Mouse (Mus musculus) monocyte, adult 2 months (primary cell): ENCODE data around the gene 2310011J03Rik.

ENCODE experiments used
- DNase-seq, 2 experiments: peaks; one replicate each; pipeline ENCODE4 v3.0.0; 2022; ENCODE audit warnings: low spot score in 2 of 2, low read depth in 1 of 2

The 2310011J03Rik gene

GRCm38 (mm10) chr10:80316359-80316781 lies 4.0 kb downstream of the 2310011J03Rik start:
- no peak for DNase-seq

- DNase-seq: no peak
Measured at GRCm38 (mm10) chr10:80315315-80315714, 5.0 kb downstream of the 2310011J03Rik start.

- DNase-seq: no peak
Measured at GRCm38 (mm10) chr10:80314494-80315001, 5.8 kb downstream of the 2310011J03Rik start.

GRCm38 (mm10) chr10:80313627-80314201 lies 6.6 kb downstream of the 2310011J03Rik start:
- DNase-seq: no peak

- no peak for DNase-seq
Measured at GRCm38 (mm10) chr10:80312586-80313504, 7.5 kb downstream of the 2310011J03Rik start.

- no peak for DNase-seq
Measured at GRCm38 (mm10) chr10:80311560-80311959, 8.8 kb downstream of the 2310011J03Rik start.

DNA sequence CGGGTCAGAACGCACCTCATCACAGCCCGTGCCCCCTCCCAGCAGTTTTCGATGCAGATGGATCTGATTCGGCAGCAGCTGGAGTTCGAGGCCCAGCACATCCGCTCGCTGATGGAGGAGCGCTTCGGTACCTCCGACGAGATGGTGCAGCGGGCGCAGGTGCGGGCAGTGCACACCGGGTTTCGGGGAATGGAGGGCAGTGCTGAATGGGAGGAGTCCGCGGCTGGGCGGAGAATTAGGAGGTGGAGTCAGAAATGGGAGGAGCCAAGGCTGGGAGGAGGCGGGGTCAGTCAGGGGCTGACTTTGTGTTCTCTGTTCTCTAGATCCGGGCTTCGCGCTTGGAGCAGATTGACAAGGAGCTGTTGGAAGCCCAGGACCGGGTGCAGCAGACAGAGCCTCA lies 15.5 kb downstream of the 2310011J03Rik start:
- peak in 1 of 2 experiments; percentile 31 for DNase-seq

- no peak for DNase-seq
Measured at GRCm38 (mm10) chr10:80304458-80304857, 15.9 kb downstream of the 2310011J03Rik start.

DNA sequence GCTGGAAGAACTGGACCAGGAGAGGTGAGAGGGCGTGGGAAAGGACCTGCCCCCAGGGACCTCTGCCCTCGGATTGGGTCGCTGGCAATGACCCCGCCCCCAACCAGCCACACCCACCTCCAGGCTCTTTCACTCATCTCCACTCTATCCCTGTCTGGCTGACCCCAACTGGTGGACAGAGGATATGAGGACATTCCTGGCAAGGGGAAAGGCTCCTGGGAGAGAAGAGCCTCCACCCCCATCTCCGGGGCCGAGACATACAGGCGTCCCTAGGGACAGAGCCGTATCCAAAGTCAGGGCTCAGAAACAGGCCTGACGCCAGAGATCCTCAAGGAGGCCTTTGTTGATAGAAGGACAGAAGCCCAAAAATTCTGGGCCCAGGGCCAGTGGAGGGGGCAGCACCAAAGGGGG lies 17.9 kb downstream of the 2310011J03Rik start:
- no peak for DNase-seq

DNA sequence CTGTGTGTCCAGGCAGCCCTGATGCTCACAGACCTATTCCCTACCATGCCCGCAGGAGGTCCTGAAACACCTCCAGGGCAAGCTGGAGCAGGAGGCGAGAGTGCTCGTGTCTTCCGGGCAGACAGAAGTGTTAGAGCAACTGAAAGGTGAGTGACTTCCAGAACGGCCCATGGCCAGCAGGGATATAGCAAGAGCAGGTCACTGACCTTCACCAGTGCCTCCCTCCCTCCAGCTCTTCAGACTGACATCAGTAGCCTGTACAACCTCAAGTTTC lies 18.3 kb downstream of the 2310011J03Rik start:
- no peak for DNase-seq

DNA sequence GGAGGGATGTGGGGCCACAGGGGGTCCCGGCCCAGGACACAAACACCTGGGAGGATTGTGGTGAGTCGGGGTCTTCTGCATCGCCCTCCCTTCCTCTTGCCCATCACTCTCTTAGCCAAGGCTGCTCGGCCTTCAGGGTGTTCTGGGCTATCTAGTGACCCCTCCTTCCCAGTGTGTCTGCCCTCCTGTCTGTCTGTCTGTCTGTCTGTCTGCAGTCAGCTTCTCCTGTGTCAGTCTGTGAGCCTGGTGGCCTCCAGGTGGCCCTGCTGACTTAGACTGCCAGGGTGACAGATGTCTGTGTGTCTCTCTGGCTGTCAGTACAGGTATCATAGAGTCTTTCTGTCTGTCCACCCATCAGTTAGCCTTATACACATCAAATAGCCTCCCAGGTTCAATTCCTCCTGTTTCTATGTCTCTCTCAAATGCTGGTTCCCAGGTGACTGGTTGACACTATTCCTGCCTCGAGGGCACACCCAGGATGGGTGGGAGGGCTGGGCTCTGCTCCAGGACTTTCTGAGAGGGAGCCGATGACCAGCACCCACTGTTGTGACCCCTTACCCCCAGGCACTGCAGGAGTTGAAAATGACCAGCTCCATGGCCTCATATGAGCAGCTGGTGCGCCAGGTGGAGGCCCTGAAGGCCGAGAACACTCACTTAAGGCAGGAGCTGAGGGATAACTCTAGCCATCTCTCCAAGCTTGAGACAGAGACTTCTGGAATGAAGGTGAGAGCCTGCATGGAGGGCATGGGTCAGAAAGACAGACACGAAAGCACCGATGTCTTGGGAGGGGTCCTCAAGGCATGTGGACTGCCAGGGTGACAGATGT lies 18.9 kb downstream of the 2310011J03Rik start:
- DNase-seq: no peak

GRCm38 (mm10) chr10:80300672-80301181 lies 19.6 kb downstream of the 2310011J03Rik start:
- no peak for DNase-seq

- no peak for DNase-seq
Measured at GRCm38 (mm10) chr10:80299824-80300223, 20.5 kb downstream of the 2310011J03Rik start.

DNA sequence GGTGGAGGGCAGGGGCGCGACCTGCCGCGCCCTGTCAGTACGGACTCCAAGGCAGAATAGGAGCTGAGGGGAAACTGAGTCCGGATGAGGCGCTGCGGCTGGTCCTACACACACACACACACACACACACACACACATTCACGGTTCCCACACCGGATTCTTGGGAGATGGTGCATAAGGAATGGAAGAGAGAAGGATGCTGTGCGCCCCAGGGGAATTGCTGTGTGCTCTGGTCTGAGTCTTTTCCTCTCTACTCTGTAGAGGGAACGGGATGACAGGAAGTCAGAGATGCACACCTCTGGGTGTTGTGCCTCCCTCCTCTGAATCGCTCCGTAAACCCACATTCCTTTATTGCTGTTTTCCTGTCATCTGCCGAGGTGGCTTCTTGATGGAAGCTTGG lies 21.0 kb downstream of the 2310011J03Rik start:
- DNase-seq: no peak

DNA sequence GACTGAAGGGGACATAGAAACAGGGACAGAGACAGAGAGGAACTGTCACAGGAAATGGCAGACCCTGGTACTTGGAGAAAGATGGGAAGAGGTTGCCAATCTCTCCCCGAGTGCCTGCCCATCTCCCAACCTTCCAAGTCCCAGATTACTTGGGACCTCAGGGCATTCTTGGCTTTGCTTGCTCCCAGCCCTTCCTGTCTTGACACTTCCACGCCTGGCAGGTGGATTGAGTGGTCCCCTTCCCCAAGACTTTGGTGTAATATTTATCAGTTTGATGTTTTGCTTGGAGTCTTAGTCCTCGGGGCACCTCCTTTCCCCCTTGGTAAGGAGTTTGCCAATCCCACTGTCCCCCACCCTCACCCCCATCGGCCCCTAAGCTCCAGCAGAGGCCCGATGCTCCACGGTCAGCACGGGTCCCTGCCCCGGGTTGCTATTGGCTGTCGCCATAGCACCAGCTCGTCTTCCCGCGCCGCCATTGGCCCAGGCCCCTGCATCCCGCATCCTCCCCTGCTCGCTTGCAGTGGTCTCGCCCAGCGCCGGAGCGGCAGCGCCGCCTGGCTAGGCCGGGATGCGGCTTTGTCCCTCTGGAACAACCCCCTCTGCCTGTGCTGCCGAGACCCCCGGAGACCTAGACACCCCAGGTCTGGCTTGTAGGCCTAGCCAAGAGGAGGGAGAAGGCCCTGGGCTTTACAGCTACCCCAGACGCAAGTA lies 21.6 kb downstream of the 2310011J03Rik start:
- DNase-seq: no peak

DNA sequence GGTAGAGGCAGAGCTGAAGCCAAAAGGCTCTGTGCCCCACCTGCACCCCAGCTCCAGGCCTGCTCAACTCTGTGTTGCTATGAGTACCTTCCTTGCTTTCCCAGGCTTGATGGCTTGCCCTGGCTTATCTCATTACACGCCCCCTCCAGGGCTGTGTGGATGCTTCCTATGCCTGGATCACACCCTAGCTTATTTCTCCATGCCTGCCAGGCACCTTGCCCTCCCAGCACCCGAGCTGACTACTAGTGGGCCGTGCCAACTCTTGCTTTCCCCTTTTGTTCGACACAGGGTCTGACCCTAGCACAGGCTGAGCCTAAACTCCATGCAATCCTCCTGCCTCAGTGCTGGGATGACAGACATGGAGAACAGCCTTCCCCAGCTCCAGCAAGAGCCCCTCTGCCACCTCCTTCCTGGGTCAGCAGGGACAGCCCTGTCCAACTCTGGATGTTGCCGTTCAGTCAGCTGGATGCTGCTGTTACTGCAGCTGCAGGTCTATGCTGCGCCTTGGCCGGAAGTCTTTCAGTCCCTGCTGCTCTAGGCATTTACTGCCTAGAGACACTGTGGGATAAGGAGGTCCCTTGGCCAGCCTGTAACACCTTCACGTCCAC lies 22.7 kb downstream of the 2310011J03Rik start:
- DNase-seq: no peak

DNA sequence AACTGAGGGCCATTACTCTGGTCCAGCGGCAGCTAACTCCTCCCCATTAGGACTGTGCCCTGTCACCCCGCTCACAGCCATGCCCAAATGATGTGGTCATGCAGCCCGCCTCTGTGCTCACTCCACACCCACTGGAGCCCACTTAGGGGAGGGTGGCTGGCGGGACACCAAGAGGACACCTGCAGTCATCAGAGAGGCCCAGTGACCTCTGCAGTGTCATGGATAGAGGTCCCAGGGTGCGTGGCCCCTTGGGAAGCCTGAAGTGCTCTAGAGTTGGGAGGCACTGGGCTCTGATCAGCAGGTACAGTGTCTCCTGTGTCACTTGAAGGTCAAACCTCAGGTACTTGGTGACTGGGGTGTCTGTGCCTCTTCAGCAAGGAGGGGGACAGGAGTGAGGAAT lies 23.5 kb downstream of the 2310011J03Rik start:
- DNase-seq: no peak

DNA sequence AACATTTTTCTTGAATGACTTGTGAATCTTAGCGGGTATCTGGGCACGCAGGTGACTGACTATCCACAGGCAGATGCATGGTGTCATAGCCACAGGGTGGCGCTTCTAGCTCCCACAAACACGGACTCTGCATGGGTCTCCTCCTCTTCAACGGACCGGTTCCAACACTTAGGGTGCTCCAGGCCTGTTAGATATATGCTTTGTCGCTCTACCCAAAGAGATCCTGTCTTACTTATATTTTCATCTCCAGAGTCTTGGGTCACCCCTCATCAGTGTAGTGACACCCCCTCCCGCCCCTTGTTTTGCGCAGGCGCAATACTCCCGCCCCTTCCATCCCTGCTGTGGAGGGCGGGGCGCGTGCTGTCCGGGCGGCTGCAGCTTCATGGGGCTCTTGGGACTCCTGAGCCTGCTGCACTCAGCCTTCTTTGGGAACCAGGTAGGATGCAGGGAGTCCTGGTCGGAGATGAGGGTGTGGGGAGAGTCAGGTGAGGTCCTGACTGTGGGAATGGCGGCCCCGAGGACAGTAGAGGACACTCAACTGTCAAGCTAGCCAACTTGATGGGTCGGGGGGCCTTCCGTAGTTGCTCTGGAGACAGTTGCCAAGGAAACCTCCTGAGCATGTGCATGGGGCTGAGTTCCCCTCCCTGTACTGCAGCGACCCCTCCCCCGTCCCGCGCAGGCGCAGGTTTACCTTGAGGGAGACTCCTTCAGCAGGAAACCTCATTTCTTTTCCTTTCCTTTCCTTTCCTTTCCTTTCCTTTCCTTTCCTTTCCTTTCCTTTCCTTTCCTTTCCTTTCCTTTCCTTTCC lies 24.5 kb downstream of the 2310011J03Rik start, which contains the start of gene Apc2:
Gene Apc2 (plus strand): TSS at position 360 of the 808 bp plus-strand sequence.
- peak in 1 of 2 experiments; percentile 62 for DNase-seq

GRCm38 (mm10) chr10:80294788-80295303 lies 25.5 kb downstream of the 2310011J03Rik start:
- no peak for DNase-seq
